Mouse (Mus musculus): Measurements from ENCODE around the gene Ica1l.
A peak's percentile ranks its signal among the peaks of the same experiment; 100 is the strongest.
"Not testable (repeated sequence)": the region's sequence is repeated elsewhere in the genome, so short reads cannot be mapped to it uniquely, and the experiment has no call there.

Gene Ica1l

GRCm38 (mm10) chr1:60042796-60043469, at the start of gene Ica1l:
Gene Ica1l (minus strand): TSS chr1:60043184.
- DNase-seq (ENCODE audit: low spot score), result peak; percentile 40

GRCm38 (mm10) chr1:60076411-60076810, 33.4 kb upstream of the Ica1l start:
- no peak for DNase-seq (ENCODE audit: low spot score)

- DNase-seq (ENCODE audit: low spot score), result no peak
Observed at GRCm38 (mm10) chr1:60075590-60075989, 32.6 kb upstream of the Ica1l start.

- DNase-seq (ENCODE audit: low spot score), result peak; percentile 49
Observed at GRCm38 (mm10) chr1:60074935-60075334, 32.0 kb upstream of the Ica1l start.

DNA sequence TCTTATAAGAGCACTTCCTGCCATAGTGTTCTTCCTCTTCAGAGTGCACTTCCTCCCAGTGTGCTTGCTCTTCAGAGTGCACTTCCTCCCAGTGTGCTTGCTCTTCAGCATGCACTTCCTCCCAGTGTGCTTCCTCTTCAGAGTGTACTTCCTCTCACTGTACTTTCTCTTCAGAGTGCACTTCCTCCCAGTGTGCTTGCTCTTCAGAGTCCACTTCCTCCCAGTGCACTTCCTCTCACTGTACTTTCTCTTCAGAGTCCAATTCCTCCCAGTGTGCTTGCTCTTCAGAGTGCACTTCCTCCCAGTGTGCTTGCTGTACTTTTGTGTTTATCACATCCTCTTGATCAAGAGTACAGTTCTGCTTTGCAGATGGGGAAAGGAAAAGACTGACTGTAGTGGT, 27.7 kb upstream of the Ica1l start:
- DNase-seq (ENCODE audit: low spot score), result peak; percentile 55

DNA sequence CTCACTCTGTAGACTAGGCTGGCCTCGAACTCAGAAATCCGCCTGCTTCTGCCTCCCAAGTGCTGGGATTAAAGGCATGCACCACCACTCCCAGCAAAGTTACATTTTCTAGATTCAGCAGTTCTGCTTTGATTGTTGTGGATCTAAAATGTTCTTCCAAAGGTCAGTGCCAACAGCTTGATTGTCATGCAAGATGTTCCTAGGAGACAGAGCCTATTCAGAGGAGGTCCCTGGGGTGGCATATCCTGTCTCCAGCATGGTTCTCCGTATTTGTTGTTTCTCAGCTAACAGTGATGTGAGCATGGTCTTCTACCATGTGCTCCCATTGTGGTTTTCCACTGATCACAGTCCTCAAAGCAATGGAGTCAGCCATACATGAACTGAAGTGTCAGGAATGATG, 13.3 kb upstream of the Ica1l start:
- DNase-seq (ENCODE audit: low spot score), result no peak

DNA sequence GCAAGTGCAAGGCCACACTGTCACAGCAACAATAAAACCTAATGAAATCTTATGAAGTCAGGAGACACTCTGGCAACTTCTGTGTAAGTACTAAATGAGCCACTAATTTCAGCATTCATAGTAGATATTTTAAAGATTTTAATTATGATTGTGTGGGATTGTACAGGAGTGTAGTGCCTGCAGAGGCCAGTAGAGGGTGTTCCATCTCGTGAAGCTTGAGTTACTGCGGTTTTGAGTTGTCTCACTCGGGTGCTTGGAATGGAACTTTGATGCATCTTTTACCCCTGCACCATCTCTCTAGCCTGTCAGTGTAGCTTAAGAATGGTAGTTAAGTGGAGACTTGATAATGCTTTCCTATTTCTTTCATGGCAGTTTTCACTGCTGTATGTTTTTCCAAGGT, 11.7 kb upstream of the Ica1l start:
- peak; percentile 12 for DNase-seq (ENCODE audit: low spot score)

DNA sequence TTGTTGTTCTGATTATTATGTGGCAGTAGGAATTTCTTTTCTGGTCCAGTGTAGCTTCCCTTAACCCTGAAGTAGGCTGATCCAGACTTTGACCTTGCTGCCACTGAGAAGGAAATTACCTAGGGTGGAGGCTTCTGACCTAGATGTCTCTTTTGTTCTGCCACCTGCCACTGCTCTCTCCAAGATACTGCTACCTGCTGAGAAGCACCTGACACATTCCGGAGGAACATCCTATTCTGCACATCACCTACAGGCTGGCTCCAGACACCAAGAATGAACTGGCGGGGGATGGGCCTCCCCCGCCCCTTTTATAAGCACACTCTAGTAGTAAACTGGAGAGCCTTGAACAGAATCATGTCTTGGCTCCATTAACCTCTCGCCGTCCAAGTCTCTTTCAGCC, 4.5 kb upstream of the Ica1l start:
- not testable (repeated sequence) for DNase-seq (ENCODE audit: low spot score)

- no peak for DNase-seq (ENCODE audit: low spot score)
Observed at GRCm38 (mm10) chr1:60044595-60044994, 1.6 kb upstream of the Ica1l start.

GRCm38 (mm10) chr1:60042398-60042795, 587 bp downstream of the Ica1l start:
- DNase-seq (ENCODE audit: low spot score), result no peak

- DNase-seq (ENCODE audit: low spot score), result no peak
Observed at GRCm38 (mm10) chr1:60035044-60035443, 7.9 kb downstream of the Ica1l start.

- DNase-seq (ENCODE audit: low spot score), result peak; percentile 65
Observed at GRCm38 (mm10) chr1:60017031-60017469, 25.9 kb downstream of the Ica1l start.

- peak; percentile 39 for DNase-seq (ENCODE audit: low spot score)
Observed at GRCm38 (mm10) chr1:60016136-60016611, 26.8 kb downstream of the Ica1l start.

GRCm38 (mm10) chr1:60015511-60015910, 27.5 kb downstream of the Ica1l start:
- DNase-seq (ENCODE audit: low spot score), result no peak

GRCm38 (mm10) chr1:60013779-60014178, 29.2 kb downstream of the Ica1l start:
- DNase-seq (ENCODE audit: low spot score), result no peak

GRCm38 (mm10) chr1:60008743-60009142, 34.2 kb downstream of the Ica1l start:
- no peak for DNase-seq (ENCODE audit: low spot score)

GRCm38 (mm10) chr1:60007337-60007736, 35.6 kb downstream of the Ica1l start:
- DNase-seq (ENCODE audit: low spot score), result no peak

DNA sequence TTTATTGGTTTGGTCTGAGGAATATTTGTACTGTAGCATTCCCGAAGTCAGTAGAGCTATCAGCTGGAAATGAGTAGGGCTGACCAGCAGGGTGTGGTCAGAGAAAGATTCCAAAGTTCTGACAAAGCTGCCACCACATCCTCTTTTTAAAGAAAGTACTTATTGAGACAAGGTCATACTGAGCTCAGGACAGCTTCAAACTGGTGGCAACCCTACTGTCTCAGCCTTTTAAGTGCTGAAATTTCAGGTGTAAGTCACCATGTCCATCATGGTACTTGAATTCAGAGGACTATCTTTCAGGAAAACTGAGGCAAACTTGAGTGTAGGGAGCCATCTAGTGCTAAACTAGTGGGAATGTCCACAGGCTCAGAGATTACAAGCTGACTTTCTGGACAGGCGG, 42.7 kb downstream of the Ica1l start:
- DNase-seq (ENCODE audit: low spot score), result no peak

DNA sequence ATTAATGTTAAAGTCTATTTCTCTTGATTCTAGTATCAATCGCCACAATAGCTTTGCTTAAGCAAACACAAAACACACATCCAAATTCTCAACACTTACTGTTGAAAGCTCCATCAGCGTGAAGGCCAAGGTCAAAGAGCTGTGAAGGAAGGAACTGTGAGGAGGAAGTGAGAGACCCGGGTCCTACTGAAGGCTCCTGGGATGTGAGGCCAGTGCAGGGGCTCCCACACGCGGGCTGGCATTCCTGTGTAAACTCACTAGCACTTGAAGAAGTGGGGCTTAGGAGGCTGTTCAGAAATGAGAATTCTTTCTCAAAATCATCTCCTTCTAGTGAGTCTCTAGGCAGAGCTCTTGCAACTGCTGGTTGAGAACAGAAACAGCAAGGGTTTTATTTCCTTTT, 45.6 kb downstream of the Ica1l start:
- no peak for DNase-seq (ENCODE audit: low spot score)

GRCm38 (mm10) chr1:59995646-59996045, 47.3 kb downstream of the Ica1l start:
- DNase-seq (ENCODE audit: low spot score), result no peak

GRCm38 (mm10) chr1:59987399-59988040, 55.5 kb downstream of the Ica1l start:
- DNase-seq (ENCODE audit: low spot score), result no peak

DNA sequence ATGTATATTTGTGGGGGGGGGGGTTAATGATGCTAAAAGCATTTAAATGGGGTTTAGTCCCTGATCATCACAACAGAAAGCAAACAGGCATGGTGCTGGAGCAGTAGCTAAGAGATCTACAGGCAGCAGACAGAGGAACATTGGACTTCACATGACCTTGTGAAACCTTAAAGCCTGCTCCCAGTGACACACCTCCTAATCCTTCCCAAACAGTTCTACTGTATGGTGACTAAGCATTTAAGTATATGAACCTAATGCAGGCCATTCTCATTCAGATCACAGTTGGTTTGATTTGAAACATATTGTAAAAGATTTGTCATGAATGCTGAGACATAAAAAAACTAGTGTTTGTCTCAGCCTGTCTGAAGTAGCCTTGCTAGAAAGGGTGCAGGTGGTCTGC, 56.4 kb downstream of the Ica1l start:
- DNase-seq (ENCODE audit: low spot score), result no peak

GRCm38 (mm10) chr1:59967291-59967690, 75.7 kb downstream of the Ica1l start:
- DNase-seq (ENCODE audit: low spot score), result peak; percentile 29
